Mouse (Mus musculus): ENCODE results near the gene Nupr1l. TPM values are rescaled to one million over a fixed set of nuclear protein-coding genes. Genes with fewer than 3 reads are reported as not detected.
"Not testable (repeated sequence)": the region's sequence is repeated elsewhere in the genome, so short reads cannot be mapped to it uniquely, and the experiment has no call there.

The Nupr1l gene
- total RNA-seq (2021), result 1.9 and 6.0 TPM in 2 replicates
- long read RNA-seq, partial matches to known transcripts, result 1 of 4 reads
- long read RNA-seq, other reads (novel, unspliced or antisense), result 0 of 4 reads

- peak; percentile 94 for DNase-seq
Measured at GRCm38 (mm10) chr5:129908242-129908965, at the start of gene Nupr1l. Gene Nupr1l, plus strand, starts transcription at chr5:129908540.

GRCm38 (mm10) chr5:129862325-129862724, 46.0 kb upstream of the Nupr1l start:
- DNase-seq, result no peak

GRCm38 (mm10) chr5:129864467-129864866, 43.9 kb upstream of the Nupr1l start:
- peak; percentile 62 for DNase-seq

- DNase-seq, result no peak
Measured at GRCm38 (mm10) chr5:129865841-129866240, 42.5 kb upstream of the Nupr1l start.

- no peak for DNase-seq
Measured at GRCm38 (mm10) chr5:129869238-129869995, 38.9 kb upstream of the Nupr1l start.

- no peak for DNase-seq
Measured at GRCm38 (mm10) chr5:129871238-129871637, 37.1 kb upstream of the Nupr1l start.

GRCm38 (mm10) chr5:129873942-129874341, 34.4 kb upstream of the Nupr1l start:
- DNase-seq, result no peak

- no peak for DNase-seq
Measured at GRCm38 (mm10) chr5:129875098-129875497, 33.2 kb upstream of the Nupr1l start.

GRCm38 (mm10) chr5:129877731-129878455, 30.4 kb upstream of the Nupr1l start:
- DNase-seq, result peak; percentile 28

GRCm38 (mm10) chr5:129878946-129879345, 29.4 kb upstream of the Nupr1l start:
- DNase-seq, result peak; percentile 85

GRCm38 (mm10) chr5:129879888-129880287, 28.5 kb upstream of the Nupr1l start:
- no peak for DNase-seq

- DNase-seq, result peak; percentile 42
Measured at GRCm38 (mm10) chr5:129886271-129886670, 22.1 kb upstream of the Nupr1l start.

- peak; percentile 84 for DNase-seq
Measured at GRCm38 (mm10) chr5:129886911-129887636, 21.3 kb upstream of the Nupr1l start, which contains the start of gene Chchd2. Gene Chchd2, minus strand, starts transcription at chr5:129887470.

GRCm38 (mm10) chr5:129890390-129890789, 17.9 kb upstream of the Nupr1l start:
- not testable (repeated sequence) for DNase-seq

GRCm38 (mm10) chr5:129895198-129896088, 12.9 kb upstream of the Nupr1l start, which contains the start of gene Zbed5:
Gene Zbed5, plus strand, starts transcription at chr5:129895723.
- DNase-seq, result peak; percentile 84

- no peak for DNase-seq
Measured at GRCm38 (mm10) chr5:129898449-129898848, 9.9 kb upstream of the Nupr1l start, which contains the start of gene Phkg1. Gene Phkg1, minus strand, starts transcription at chr5:129898549.

GRCm38 (mm10) chr5:129907775-129908174, 565 bp upstream of the Nupr1l start:
- DNase-seq, result no peak

GRCm38 (mm10) chr5:129909147-129909546, 807 bp downstream of the Nupr1l start:
- no peak for DNase-seq

GRCm38 (mm10) chr5:129909591-129909990, 1.3 kb downstream of the Nupr1l start:
- no peak for DNase-seq

GRCm38 (mm10) chr5:129914024-129914423, 5.7 kb downstream of the Nupr1l start:
- peak; percentile 11 for DNase-seq

GRCm38 (mm10) chr5:129915491-129915890, 7.2 kb downstream of the Nupr1l start:
- DNase-seq, result not testable (repeated sequence)
